ENCODE assay signal across 8 mouse cellular contexts in genomic region chr14:19041984-19042760, GRCm38 (mm10).
A peak's percentile ranks its signal among the peaks of the same experiment; 100 is the strongest.
DNase-seq lines count a peak whose midpoint lies in the region; ATAC-seq and TF ChIP-seq lines count a peak whose summit lies in the region.

No protein-coding gene starts in this region.

- ATAC-seq in lung, embryonic 15.5 days (ENCODE audit: borderline replicate concordance, extremely low read depth, low FRiP score, low TSS enrichment) = peak; percentile 80

- TF ChIP-seq CTCF in brain, embryonic 14.5 days (IDR thresholded peaks at IDR 0.05; ENCODE audit: borderline replicate concordance, extremely low read depth, insufficient read depth, insufficient read length) = peak; percentile 93
- peak; percentile 77 for TF ChIP-seq CTCF in embryonic fibroblast, embryonic 13.5 days (IDR thresholded peaks at IDR 0.05; ENCODE audit: borderline replicate concordance, insufficient read depth, low read length)

- H3K9ac ChIP-seq in lung, embryonic 15.5 days = no peak overlapping the region; the same call in 1 of the 2 replicates

- no peak for TF ChIP-seq POLR2A in brain, embryonic 14.5 days (IDR thresholded peaks at IDR 0.05; ENCODE audit: borderline replicate concordance, extremely low read depth, insufficient read depth, insufficient read length, poor library complexity, severe bottlenecking)
- TF ChIP-seq POLR2A in embryonic fibroblast, embryonic 13.5 days (IDR thresholded peaks at IDR 0.05; ENCODE audit: low read depth, low read length) = no peak

- no peak overlapping the region for H3K27ac ChIP-seq in embryonic fibroblast, embryonic 13.5 days (ENCODE audit: insufficient read depth, low read length)
- H3K27ac ChIP-seq in lung, embryonic 15.5 days = no peak overlapping the region

- peak overlapping the region; percentile 22 for H3K4me3 ChIP-seq in embryonic fibroblast, embryonic 13.5 days (ENCODE audit: insufficient read depth, low read length)
- peak overlapping the region; percentile 40 for H3K4me3 ChIP-seq in lung, embryonic 15.5 days

- DNase-seq in NIH3T3 (ENCODE audit: low read depth) (peak; percentile 33), MN1 (ENCODE audit: low spot score) (no peak)
- peak; percentile 80 for DNase-seq in brain, embryonic 14.5 days (ENCODE audit: low read depth)
- DNase-seq in heart, postnatal 14 days = peak; percentile 38 to 59
- peak; percentile 18 for DNase-seq in layer of hippocampus, adult 9-11 months
- DNase-seq in retina, embryonic 14.5 days (ENCODE audit: low spot score) = peak; percentile 79

- no peaks in the 10 kb centered on the region for H3K27me3 ChIP-seq in lung, embryonic 15.5 days

- no peaks in the 10 kb centered on the region; the same call in 1 of the 2 replicates for H3K9me3 ChIP-seq in lung, embryonic 15.5 days

- H3K36me3 ChIP-seq in lung, embryonic 15.5 days = no peaks in the 10 kb centered on the region

- WGBS in lung, embryonic 15.5 days = 3% methylated on average over 49 of the region's 49 CpGs

- intact Hi-C loops in heart, postnatal 14 days (cut with DNase I) = loop anchor here (2.0 kb wide), 1 partner anchor 535 kb away; no protein-coding TSS in a partner anchor

- no peaks in the 10 kb centered on the region for H3K4me1 ChIP-seq in embryonic fibroblast, embryonic 13.5 days (ENCODE audit: control insufficient read depth, insufficient read depth, low read length)
- H3K4me1 ChIP-seq in lung, embryonic 15.5 days = peaks cover 11% of the 10 kb centered on the region

- peak overlapping the region; percentile 76 for H3K4me2 ChIP-seq in lung, embryonic 15.5 days
